Mouse (Mus musculus) T-helper 1 cell (primary cell): Measurements from ENCODE around the gene Ell3.

ENCODE experiments used
- in situ Hi-C: fragments of 300-600 bp; cut with MboI, MseI; formaldehyde crosslinking; loops from one replicate; pipeline ENCODE4 v1.15.1; 2025; ENCODE audit warnings: high pct_unique_total_duplicates

Gene Ell3

GRCm38 (mm10) chr2:121408160-121408559, 35.9 kb downstream of the Ell3 start:
- in situ Hi-C loops: loop anchor here (5.0 kb wide), 1 partner anchor 34 kb away; the partner anchor contains the start of gene Ell3

- in situ Hi-C loops: no loop called here
Observed at GRCm38 (mm10) chr2:121403296-121403695, 40.8 kb downstream of the Ell3 start.

DNA sequence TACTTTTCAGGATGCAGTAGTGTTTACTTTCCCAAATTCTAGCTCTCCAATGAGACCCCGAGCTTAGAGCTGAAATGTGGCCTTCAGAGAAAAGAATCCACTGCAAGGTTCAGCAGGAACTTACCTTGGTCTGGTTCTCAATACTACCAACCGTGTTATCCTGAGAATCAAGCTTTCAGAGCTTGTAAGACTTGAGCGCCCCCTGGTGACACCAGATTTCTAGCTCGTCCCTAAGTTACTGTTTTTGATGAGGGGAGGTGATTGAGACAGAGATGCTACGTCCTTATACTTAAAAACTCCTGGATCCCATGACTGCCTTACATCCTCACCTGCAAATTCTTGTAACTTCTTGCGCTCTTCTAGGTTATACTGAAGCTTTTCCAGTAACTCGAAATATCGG, 47.5 kb downstream of the Ell3 start:
- in situ Hi-C loops: loop anchor here (10.0 kb wide), 1 partner anchor 152 kb away; no protein-coding TSS in a partner anchor
